13 mouse cellular contexts compared by ENCODE assay signal in genomic region chr13:14424836-14425235, GRCm38 (mm10).
DNase-seq lines count a peak whose midpoint lies in the region.
"Had no signal": no experiment of that assay in that cellular context is flagged by ENCODE, and none has a peak within 500 bp of the region (broad histone marks: within the 10 kb centered on the region; RNA-seq: fewer than 3 reads in every experiment).

No protein-coding gene starts in this region.

- peak; percentile 33 to 67 for DNase-seq in frontal cortex, adult 2 months (ENCODE audit: extremely low spot score in 1 of 2, low spot score in 1 of 2)
- DNase-seq in frontal cortex, postnatal 14 days (ENCODE audit: low spot score in 2 of 2) = no peak
- DNase-seq in right cerebral cortex, postnatal 36 days (ENCODE audit: low spot score in 2 of 2) = peak; percentile 7 to 58
- DNase-seq in right cerebral cortex, postnatal 14 days = no peak
- DNase-seq in left cerebral cortex, postnatal 25 days (ENCODE audit: low spot score in 2 of 2) = peak; percentile 14 to 89
- DNase-seq in adrenal gland, adult (ENCODE audit: inconsistent age in 2 of 2, low spot score in 1 of 2) = no peak
- DNase-seq: adrenal gland, adult 8-10 months; cerebellum, adult 18-20 months; cerebellum, adult 9-11 months; cerebellum, postnatal 36 days; gastrocnemius, postnatal 36 days; heart, adult 11 months; heart, postnatal 36 days had no signal

- intact Hi-C loops in left cerebral cortex, postnatal 25 days (cut with DNase I) = loop anchor here (2.0 kb wide), 1 partner anchor 96 kb away; no protein-coding TSS in a partner anchor

Comparison
In these comparisons a context has a peak if more than half of its experiments do, and no peak if none do; other contexts are left out.
1. DNase-seq: peak in frontal cortex, adult 2 months (2 of 2), right cerebral cortex, postnatal 36 days (2 of 2) and left cerebral cortex, postnatal 25 days (2 of 2); none in frontal cortex, postnatal 14 days (0 of 2), right cerebral cortex, postnatal 14 days (single experiment) and adrenal gland, adult (0 of 2).